Mouse (Mus musculus): Measurements from ENCODE around the gene Ankrd13a. TPM values are rescaled to one million over a fixed set of nuclear protein-coding genes. Genes with fewer than 3 reads are reported as not detected.

The Ankrd13a gene
- total RNA-seq (2012; rRNA removed) (140 and 180 TPM in 2 replicates), polyA plus RNA-seq (2012; ENCODE audit: insufficient read depth in 1 of 2, insufficient read length in 2 of 2, low read depth in 1 of 2, low replicate concordance in 2 of 2, missing spikeins in 1 of 2) (100 to 1,000 TPM; 110 to 184 TPM)

DNA sequence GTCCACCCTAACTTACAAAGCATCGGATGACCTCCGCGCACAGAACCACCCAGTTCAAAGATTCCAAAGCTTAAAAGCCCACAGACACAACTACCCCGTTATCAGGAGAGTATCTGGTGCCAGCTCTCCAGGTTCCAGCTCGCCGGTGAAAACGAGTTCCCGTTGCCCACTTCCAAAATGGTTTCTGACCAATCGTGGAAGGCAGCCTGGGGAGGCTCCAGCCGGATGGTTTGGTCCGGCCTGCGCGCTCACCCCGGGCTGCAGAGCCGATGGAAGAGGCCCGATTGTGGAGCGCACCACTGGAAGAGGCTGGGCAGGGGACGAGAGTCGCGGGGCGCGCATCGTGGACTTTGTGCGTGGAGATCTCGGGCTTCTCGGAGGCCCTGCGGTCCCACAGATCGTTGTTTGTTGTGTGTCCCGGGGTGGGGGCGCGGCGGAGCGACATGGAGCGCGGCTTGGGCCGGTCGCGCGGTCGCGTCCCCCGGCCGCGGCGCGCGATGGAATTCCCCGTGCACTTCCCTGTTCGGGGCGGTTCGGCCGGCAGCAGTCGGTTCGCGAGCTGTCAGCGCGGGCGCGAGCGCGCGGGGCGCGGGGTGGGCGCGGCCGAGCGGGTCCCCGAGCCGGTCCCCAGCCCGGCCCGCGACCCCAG lies at the start of gene Ankrd13a:
Gene Ankrd13a (plus strand): TSS at position 275 of the 649 bp plus-strand sequence.
- peaks cover 91% of the 10 kb centered on the region for H3K79me2 ChIP-seq (ENCODE audit: control insufficient read depth, insufficient read depth, low read length, poor library complexity)
- DNase-seq (ENCODE audit: low read depth, low spot score): peak; percentile 95
- H3K4me1 ChIP-seq (ENCODE audit: control insufficient read depth in 1 of 2, insufficient read depth in 2 of 2, low read length in 2 of 2): peaks cover 2 to 31% of the 10 kb centered on the region in 2 experiments
- H3K9ac ChIP-seq (ENCODE audit: control insufficient read depth, low read depth, low read length, poor library complexity, severe bottlenecking): peak within 1 kb of the TSS; percentile 93
- H3K27ac ChIP-seq (ENCODE audit: control insufficient read depth, low read depth, low read length): peak within 1 kb of the TSS; percentile 85
- no peaks in the 10 kb centered on the region for H3K9me3 ChIP-seq (replicated peaks; ENCODE audit: insufficient read depth, low read length)
- H3K36me3 ChIP-seq (ENCODE audit: control insufficient read depth in 1 of 2, insufficient read depth in 2 of 2, low read length in 2 of 2): peaks cover 0 to 25% of the 10 kb centered on the region in 2 experiments; a peak in 2 of 4 replicates
- H3K4me3 ChIP-seq (ENCODE audit: control insufficient read depth in 1 of 2, insufficient read depth in 1 of 2, low read depth in 2 of 2, low read length in 2 of 2): peak within 1 kb of the TSS; percentile 83 to 91
- no peaks in the 10 kb centered on the region for H3K27me3 ChIP-seq (ENCODE audit: control insufficient read depth in 1 of 2, insufficient read depth in 2 of 2, low read length in 2 of 2)
- TF ChIP-seq GABPA (IDR thresholded peaks at IDR 0.05; ENCODE audit: low read depth, low read length): 0 out of 2 replicates have a peak, but pooled peaks have one; percentile 52
- TF ChIP-seq UBTF (IDR thresholded peaks at IDR 0.05; ENCODE audit: borderline replicate concordance, insufficient read depth, low read depth, low read length): 0 out of 2 replicates have a peak, but pooled peaks have one; percentile 60
- peak; percentile 95 for TF ChIP-seq SIN3A (IDR thresholded peaks at IDR 0.05; ENCODE audit: low read length)
- 0 out of 2 replicates have a peak, but pooled peaks have one; percentile 56 for TF ChIP-seq ZMIZ1 (IDR thresholded peaks at IDR 0.05; ENCODE audit: low read depth, low read length)
- peak; percentile 90 for TF ChIP-seq HCFC1 (IDR thresholded peaks at IDR 0.05; ENCODE audit: low read depth, low read length)
- TF ChIP-seq MAZ (IDR thresholded peaks at IDR 0.05; ENCODE audit: low read depth, low read length): peak; percentile 91; the same call in 1 of the 2 replicates
- TF ChIP-seq MXI1 (IDR thresholded peaks at IDR 0.05; ENCODE audit: low read depth, low read length): no peak; the same call in none of the 2 replicates
- no peak for TF ChIP-seq TAL1 (IDR thresholded peaks at IDR 0.05; ENCODE audit: low read length)
- no peak for TF ChIP-seq POLR2AphosphoS5 (IDR thresholded peaks at IDR 0.05; ENCODE audit: borderline replicate concordance, low read depth, low read length)
- TF ChIP-seq ELF1 (IDR thresholded peaks at IDR 0.05; ENCODE audit: low read depth, low read length): peak; percentile 79
- no peak for TF ChIP-seq MEF2A (IDR thresholded peaks at IDR 0.05; ENCODE audit: extremely low read depth, insufficient replicate concordance, low read depth, low read length, poor library complexity, severe bottlenecking)
- no peak for TF ChIP-seq SMC3 (IDR thresholded peaks at IDR 0.05; ENCODE audit: low read depth, low read length)
- TF ChIP-seq POLR2A (IDR thresholded peaks at IDR 0.05; ENCODE audit: control insufficient read depth in 1 of 2, insufficient read depth in 1 of 2, low read depth in 1 of 2, low read length in 2 of 2, poor library complexity in 1 of 2): peak in 1 of 2 experiments; percentile 63; a peak in 2 of 4 replicates
- peak; percentile 82 for TF ChIP-seq RCOR1 (IDR thresholded peaks at IDR 0.05; ENCODE audit: low read depth, low read length)
- peak; percentile 57 for TF ChIP-seq NRF1 (IDR thresholded peaks at IDR 0.05; ENCODE audit: insufficient read depth, low read depth, low read length, poor library complexity, severe bottlenecking)
- TF ChIP-seq ETS1 (IDR thresholded peaks at IDR 0.05; ENCODE audit: low read depth, low read length): peak; percentile 54; the same call in 1 of the 2 replicates
- TF ChIP-seq CHD1 (IDR thresholded peaks at IDR 0.05; ENCODE audit: low read depth, low read length): peak; percentile 100
- peak; percentile 40 for TF ChIP-seq GATA1 (IDR thresholded peaks at IDR 0.05; ENCODE audit: low read depth, low read length)
- TF ChIP-seq TCF12 (IDR thresholded peaks at IDR 0.05; ENCODE audit: low read depth, low read length): peak; percentile 75
- no peak for TF ChIP-seq USF2 (IDR thresholded peaks at IDR 0.05; ENCODE audit: borderline replicate concordance in 1 of 2, insufficient read depth in 1 of 2, low read depth in 1 of 2, low read length in 2 of 2)
- no peak for TF ChIP-seq MAFK (IDR thresholded peaks at IDR 0.05; ENCODE audit: borderline replicate concordance, low read depth, low read length)
- no peak for TF ChIP-seq MYC (IDR thresholded peaks at IDR 0.05; ENCODE audit: low read depth, low read length)
- TF ChIP-seq JUND (IDR thresholded peaks at IDR 0.05; ENCODE audit: low read depth, low read length): no peak
- TF ChIP-seq BHLHE40 (IDR thresholded peaks at IDR 0.05; ENCODE audit: borderline replicate concordance, low read depth, low read length): 0 out of 2 replicates have a peak, but pooled peaks have one; percentile 66
- TF ChIP-seq CHD2 (IDR thresholded peaks at IDR 0.05; ENCODE audit: low read length): no peak
- peak; percentile 61 for TF ChIP-seq NELFE (IDR thresholded peaks at IDR 0.05; ENCODE audit: low read depth, low read length)
- no peak for TF ChIP-seq CTCF (IDR thresholded peaks at IDR 0.05 in 2 of 3, conservative IDR thresholded peaks at IDR 0.05 in 1 of 3; ENCODE audit: control insufficient read depth in 1 of 3, insufficient read depth in 1 of 3, low read depth in 2 of 3, low read length in 3 of 3, poor library complexity in 1 of 3, severe bottlenecking in 1 of 3)
- peak; percentile 74; the same call in 1 of the 2 replicates for TF ChIP-seq KAT2A (conservative IDR thresholded peaks at IDR 0.05; ENCODE audit: low read depth, low read length)
- TF ChIP-seq MYB (IDR thresholded peaks at IDR 0.05; ENCODE audit: low read depth, low read length): 0 out of 2 replicates have a peak, but pooled peaks have one; percentile 32
- peak in 1 of 2 experiments; percentile 58; a peak in 3 of 4 replicates for TF ChIP-seq EP300 (IDR thresholded peaks at IDR 0.05; ENCODE audit: low read depth in 1 of 2, low read length in 2 of 2)
- TF ChIP-seq ZKSCAN1 (IDR thresholded peaks at IDR 0.05; ENCODE audit: low read depth, low read length): 0 out of 2 replicates have a peak, but pooled peaks have one; percentile 14
- TF ChIP-seq USF1 (IDR thresholded peaks at IDR 0.05; ENCODE audit: low read depth, low read length): peak; percentile 82
- TF ChIP-seq RAD21 (IDR thresholded peaks at IDR 0.05; ENCODE audit: low read depth, low read length): no peak
- TF ChIP-seq MAX (IDR thresholded peaks at IDR 0.05; ENCODE audit: low read length): peak; percentile 69

Measured in MEL (cell line).